Mouse (Mus musculus) cerebellum, postnatal 10 days (tissue): Measurements from ENCODE around the gene Abtb2.

Experiments
- DNase-seq, 2 experiments: peaks; one replicate each; pipeline ENCODE4 v3.0.0; 2021; ENCODE audit warnings: mixed read lengths in 2 of 2

Abtb2 gene

GRCm38 (mm10) chr2:103625349-103625932, 59.3 kb downstream of the Abtb2 start:
- peak; percentile 85 to 87 for DNase-seq

GRCm38 (mm10) chr2:103627101-103627500, 61.0 kb downstream of the Abtb2 start:
- no peak for DNase-seq

- DNase-seq = peak; percentile 60 to 64
Observed at GRCm38 (mm10) chr2:103629956-103630355, 63.8 kb downstream of the Abtb2 start.

GRCm38 (mm10) chr2:103631293-103631717, 65.2 kb downstream of the Abtb2 start:
- no peak for DNase-seq

- no peak for DNase-seq
Observed at GRCm38 (mm10) chr2:103632136-103632925, 66.2 kb downstream of the Abtb2 start.

- no peak for DNase-seq
Observed at GRCm38 (mm10) chr2:103632926-103633250, 66.8 kb downstream of the Abtb2 start.

GRCm38 (mm10) chr2:103635731-103636487, 69.8 kb downstream of the Abtb2 start:
- no peak for DNase-seq

GRCm38 (mm10) chr2:103637385-103637784, 71.3 kb downstream of the Abtb2 start:
- no peak for DNase-seq

GRCm38 (mm10) chr2:103637943-103638342, 71.8 kb downstream of the Abtb2 start:
- no peak for DNase-seq

- no peak for DNase-seq
Observed at GRCm38 (mm10) chr2:103639701-103640100, 73.6 kb downstream of the Abtb2 start.

- DNase-seq = no peak
Observed at GRCm38 (mm10) chr2:103640861-103641260, 74.8 kb downstream of the Abtb2 start.

- peak in 1 of 2 experiments; percentile 28 for DNase-seq
Observed at GRCm38 (mm10) chr2:103643584-103644211, 77.6 kb downstream of the Abtb2 start.

- DNase-seq = peak in 1 of 2 experiments; percentile 30
Observed at GRCm38 (mm10) chr2:103644418-103644817, 78.3 kb downstream of the Abtb2 start.

GRCm38 (mm10) chr2:103650314-103650879, 84.3 kb downstream of the Abtb2 start:
- no peak for DNase-seq

- DNase-seq = no peak
Observed at GRCm38 (mm10) chr2:103652121-103652520, 86.0 kb downstream of the Abtb2 start.

- no peak for DNase-seq
Observed at GRCm38 (mm10) chr2:103655037-103655436, 88.9 kb downstream of the Abtb2 start.

- DNase-seq = no peak
Observed at GRCm38 (mm10) chr2:103656028-103656427, 89.9 kb downstream of the Abtb2 start.

- no peak for DNase-seq
Observed at GRCm38 (mm10) chr2:103659167-103659566, 93.1 kb downstream of the Abtb2 start.

GRCm38 (mm10) chr2:103659648-103660556, 93.8 kb downstream of the Abtb2 start:
- DNase-seq = no peak

GRCm38 (mm10) chr2:103661696-103662095, 95.6 kb downstream of the Abtb2 start:
- no peak for DNase-seq

- peak; percentile 63 to 69 for DNase-seq
Observed at GRCm38 (mm10) chr2:103662121-103662520, 96.0 kb downstream of the Abtb2 start.

- no peak for DNase-seq
Observed at GRCm38 (mm10) chr2:103664341-103664740, 98.2 kb downstream of the Abtb2 start.
